Mouse (Mus musculus) heart, embryonic 15.5 days (tissue): ENCODE measurements around the gene Gper1. TPM values are rescaled to one million over a fixed set of nuclear protein-coding genes. Genes with fewer than 3 reads are reported as not detected.

Source experiments
- ATAC-seq: fragments of 200-750 bp; cut with Nextera tagmentation; replicated peaks from 2 replicates; pipeline ENCODE4 v1.8.0; 2017; ENCODE audit warnings: low read depth, moderate TSS enrichment; ENCODE audit not compliant: insufficient number of reproducible peaks, insufficient read depth, low FRiP score
- H3K27ac ChIP-seq: fragments of 300-500 bp; sonication (generic); 2 replicates; pipeline ENCODE4 v1.5.1; 2015; ENCODE audit warnings: mild to moderate bottlenecking, inconsistent platforms
- H3K27me3 ChIP-seq: fragments of 300-500 bp; sonication (generic); 2 replicates; pipeline ENCODE4 v1.6.1; 2015; ENCODE audit warnings: inconsistent platforms
- H3K36me3 ChIP-seq: fragments of 300-500 bp; sonication (generic); 2 replicates; pipeline ENCODE4 v1.6.1; 2015; ENCODE audit warnings: mild to moderate bottlenecking, inconsistent platforms
- H3K4me1 ChIP-seq: fragments of 300-500 bp; sonication (generic); replicated peaks from 2 replicates; pipeline ENCODE4 v1.6.1; 2015; ENCODE audit warnings: inconsistent platforms
- H3K4me2 ChIP-seq: fragments of 300-500 bp; sonication (generic); 2 replicates; pipeline ENCODE4 v1.6.1; 2015; ENCODE audit warnings: inconsistent platforms, mild to moderate bottlenecking, moderate library complexity
- H3K4me3 ChIP-seq: fragments of 300-500 bp; sonication (generic); 2 replicates; pipeline ENCODE4 v1.5.1; 2015; ENCODE audit warnings: mild to moderate bottlenecking, inconsistent platforms
- H3K9ac ChIP-seq: fragments of 300-500 bp; sonication (generic); 2 replicates; pipeline ENCODE4 v1.6.1; 2015; ENCODE audit warnings: mild to moderate bottlenecking, inconsistent platforms
- H3K9me3 ChIP-seq: fragments of 300-500 bp; sonication (generic); replicated peaks from 2 replicates; pipeline ENCODE4 v1.6.1; 2016; ENCODE audit warnings: inconsistent platforms
- WGBS: fragments of 180-500 bp; shearing (Covaris S2); methylation state at CpG from one replicate; pipeline ENCODE4 v1.1.7; 2015; ENCODE audit warnings: mixed read lengths; 5-methylcytosine and 5-hydroxymethylcytosine counted together
- polyA plus RNA-seq: library from polyadenylated mRNA; unstranded; fragments of >200 nt; fragmentation: Nextera tagmentation; extraction: Ambion mirVana; gene quantifications from 2 replicates; pipeline ENCODE4 v1.2.1, GENCODE M21; 2015

Gene Gper1
- polyA plus RNA-seq, 1 experiment from 2014 or later, result 1.5 TPM

GRCm38 (mm10) chr5:139392219-139393196 is 30.4 kb upstream of the Gper1 start:
- WGBS, result 91% methylated on average over 37 of the region's 37 CpGs
- H3K4me2 ChIP-seq, result no peak overlapping the region
- no peak overlapping the region for H3K27ac ChIP-seq
- H3K9ac ChIP-seq, result no peak overlapping the region
- peaks cover 48% of the 10 kb centered on the region for H3K4me1 ChIP-seq
- ATAC-seq, result no peak
- no peak overlapping the region for H3K4me3 ChIP-seq
- no peaks in the 10 kb centered on the region for H3K9me3 ChIP-seq
- H3K27me3 ChIP-seq, result no peaks in the 10 kb centered on the region
- peaks cover 21% of the 10 kb centered on the region for H3K36me3 ChIP-seq

- Histone ChIP-seq H3K9ac (no peak overlapping the region), H3K4me3 (no peak overlapping the region), H3K27me3 (no peaks in the 10 kb centered on the region), H3K27ac (no peak overlapping the region), H3K9me3 (no peaks in the 10 kb centered on the region), H3K36me3 (peaks cover 21% of the 10 kb centered on the region), H3K4me2 (no peak overlapping the region), H3K4me1 (peaks cover 48% of the 10 kb centered on the region)
- 93% methylated on average over 16 of the region's 16 CpGs for WGBS
- ATAC-seq, result no peak
These were observed 29.8 kb upstream of the Gper1 start for GRCm38 (mm10) chr5:139393197-139393588.

- peaks cover 45% of the 10 kb centered on the region for H3K4me1 ChIP-seq
- peaks cover 21% of the 10 kb centered on the region for H3K36me3 ChIP-seq
- no peaks in the 10 kb centered on the region for H3K9me3 ChIP-seq
- no peak for ATAC-seq
- no peak overlapping the region for H3K4me2 ChIP-seq
- no peak overlapping the region for H3K9ac ChIP-seq
- 67% methylated on average over 7 of the region's 7 CpGs for WGBS
- no peak overlapping the region for H3K27ac ChIP-seq
- H3K4me3 ChIP-seq, result no peak overlapping the region
- H3K27me3 ChIP-seq, result no peaks in the 10 kb centered on the region
These were observed 28.6 kb upstream of the Gper1 start for GRCm38 (mm10) chr5:139394399-139394798.

GRCm38 (mm10) chr5:139395528-139395927 is 27.4 kb upstream of the Gper1 start:
- WGBS, result 91% methylated on average over 4 of the region's 4 CpGs
- Histone ChIP-seq H3K9ac (no peak overlapping the region), H3K9me3 (no peaks in the 10 kb centered on the region), H3K4me3 (no peak overlapping the region), H3K36me3 (peaks cover 21% of the 10 kb centered on the region), H3K27ac (no peak overlapping the region), H3K27me3 (no peaks in the 10 kb centered on the region), H3K4me2 (no peak overlapping the region), H3K4me1 (peaks cover 40% of the 10 kb centered on the region)
- no peak for ATAC-seq

GRCm38 (mm10) chr5:139397359-139397916 is 25.5 kb upstream of the Gper1 start:
- Histone ChIP-seq H3K4me1 (peaks cover 28% of the 10 kb centered on the region), H3K27me3 (no peaks in the 10 kb centered on the region), H3K36me3 (peaks cover 19% of the 10 kb centered on the region), H3K4me2 (no peak overlapping the region), H3K9me3 (no peaks in the 10 kb centered on the region), H3K4me3 (no peak overlapping the region), H3K9ac (no peak overlapping the region), H3K27ac (peak overlapping the region; percentile 17; the same call in 1 of the 2 replicates)
- 72% methylated on average over 4 of the region's 4 CpGs for WGBS
- no peak for ATAC-seq

GRCm38 (mm10) chr5:139397959-139398753 is 24.8 kb upstream of the Gper1 start:
- Histone ChIP-seq H3K27me3 (no peaks in the 10 kb centered on the region), H3K27ac (peak overlapping the region; percentile 17; the same call in 1 of the 2 replicates), H3K4me3 (no peak overlapping the region), H3K9me3 (no peaks in the 10 kb centered on the region), H3K9ac (no peak overlapping the region), H3K4me2 (peak overlapping the region; percentile 12; the same call in 1 of the 2 replicates), H3K36me3 (peaks cover 12% of the 10 kb centered on the region), H3K4me1 (peaks cover 28% of the 10 kb centered on the region)
- WGBS, result 16% methylated on average over 5 of the region's 5 CpGs
- ATAC-seq, result peak; percentile 77

- H3K4me1 ChIP-seq, result peaks cover 28% of the 10 kb centered on the region
- no peak for ATAC-seq
- no peak overlapping the region for H3K4me3 ChIP-seq
- H3K9ac ChIP-seq, result no peak overlapping the region
- no peaks in the 10 kb centered on the region for H3K9me3 ChIP-seq
- H3K4me2 ChIP-seq, result peak overlapping the region; percentile 12; the same call in 1 of the 2 replicates
- H3K27ac ChIP-seq, result no peak overlapping the region
- 75% methylated on average over 5 of the region's 5 CpGs for WGBS
- peaks cover 6% of the 10 kb centered on the region for H3K36me3 ChIP-seq
- H3K27me3 ChIP-seq, result no peaks in the 10 kb centered on the region
These were observed 24.2 kb upstream of the Gper1 start for GRCm38 (mm10) chr5:139398786-139399185.

GRCm38 (mm10) chr5:139399991-139400390 is 23.0 kb upstream of the Gper1 start:
- no peak for ATAC-seq
- H3K27me3 ChIP-seq, result no peaks in the 10 kb centered on the region
- no peak overlapping the region for H3K27ac ChIP-seq
- no peak overlapping the region for H3K4me3 ChIP-seq
- peaks cover 24% of the 10 kb centered on the region for H3K4me1 ChIP-seq
- WGBS, result 65% methylated on average over 14 of the region's 14 CpGs
- H3K9ac ChIP-seq, result no peak overlapping the region
- H3K9me3 ChIP-seq, result no peaks in the 10 kb centered on the region
- H3K4me2 ChIP-seq, result no peak overlapping the region
- H3K36me3 ChIP-seq, result no peaks in the 10 kb centered on the region

GRCm38 (mm10) chr5:139402106-139402505 is 20.8 kb upstream of the Gper1 start:
- no peak overlapping the region for H3K4me3 ChIP-seq

GRCm38 (mm10) chr5:139403692-139404260 is 19.2 kb upstream of the Gper1 start:
- no peak for ATAC-seq
- WGBS, result 83% methylated on average over 8 of the region's 8 CpGs
- H3K27ac ChIP-seq, result no peak overlapping the region

More at GRCm38 (mm10) chr5:139402106-139402505, 20.8 kb upstream of the Gper1 start:
- Histone ChIP-seq H3K4me2 (no peak overlapping the region), H3K9ac (no peak overlapping the region), H3K27ac (no peak overlapping the region), H3K36me3 (no peaks in the 10 kb centered on the region), H3K4me1 (peaks cover 31% of the 10 kb centered on the region), H3K27me3 (no peaks in the 10 kb centered on the region), H3K9me3 (no peaks in the 10 kb centered on the region)
- WGBS, result 94% methylated on average over 2 of the region's 2 CpGs
- no peak for ATAC-seq

More at GRCm38 (mm10) chr5:139403692-139404260, 19.2 kb upstream of the Gper1 start:
- no peak overlapping the region for H3K4me3 ChIP-seq
- no peaks in the 10 kb centered on the region for H3K9me3 ChIP-seq
- H3K36me3 ChIP-seq, result no peaks in the 10 kb centered on the region
- no peak overlapping the region for H3K4me2 ChIP-seq
- no peak overlapping the region for H3K9ac ChIP-seq
- H3K27me3 ChIP-seq, result no peaks in the 10 kb centered on the region
- peaks cover 24% of the 10 kb centered on the region for H3K4me1 ChIP-seq
